Mouse (Mus musculus) embryonic facial prominence, embryonic 13.5 days (tissue): ENCODE data around the gene Stab1. TPM values are rescaled to one million over a fixed set of nuclear protein-coding genes. Genes with fewer than 3 reads are reported as not detected.

Experiments used
- polyA plus RNA-seq: library from polyadenylated mRNA; unstranded; fragments of >200 nt; fragmentation: Nextera tagmentation; extraction: Ambion mirVana; gene quantifications from 2 replicates; pipeline ENCODE4 v1.2.1, GENCODE M21; 2015

Stab1 gene
- polyA plus RNA-seq, 1 experiment from 2014 or later, result 34.5 TPM

Other genes with a start within 250 kb of the Stab1 start
- gene Itih3, start 244.9 kb downstream of the Stab1 start, polyA plus RNA-seq, result 5.5 TPM in 1 of 2 replicates, not detected in the other
- 0.65 TPM in 1 of 2 replicates, not detected in the other for gene Itih1, start 225.4 kb downstream of the Stab1 start, polyA plus RNA-seq
- 15.3 TPM in 2 replicates for gene Nek4, start 217.3 kb downstream of the Stab1 start, polyA plus RNA-seq
- gene Glt8d1, start 167.2 kb downstream of the Stab1 start, polyA plus RNA-seq, result 65.2 and 69.2 TPM in 2 replicates
- gene Spcs1, start 167.0 kb downstream of the Stab1 start, polyA plus RNA-seq, result 409 and 417 TPM in 2 replicates
- gene Pbrm1, start 149.5 kb downstream of the Stab1 start, polyA plus RNA-seq, result 138 and 145 TPM in 2 replicates
- 125 and 128 TPM in 2 replicates for gene Gnl3, start 149.5 kb downstream of the Stab1 start, polyA plus RNA-seq
- 72.6 and 80.7 TPM in 2 replicates for gene Smim4, start 39.7 kb downstream of the Stab1 start, polyA plus RNA-seq
- 298 and 330 TPM in 2 replicates for gene Nt5dc2, start 37.6 kb downstream of the Stab1 start, polyA plus RNA-seq
- gene Tnnc1, start 39.7 kb upstream of the Stab1 start, polyA plus RNA-seq, result 34.6 and 38.8 TPM in 2 replicates
- gene Nisch, start 48.3 kb upstream of the Stab1 start, polyA plus RNA-seq, result 415 and 428 TPM in 2 replicates
- gene Sema3g, start 49.2 kb upstream of the Stab1 start, polyA plus RNA-seq, result 1.2 and 1.3 TPM in 2 replicates
- gene Phf7, start 82.7 kb upstream of the Stab1 start, polyA plus RNA-seq, result 12.4 and 14.3 TPM in 2 replicates
- gene Bap1, start 82.8 kb upstream of the Stab1 start, polyA plus RNA-seq, result 90.3 and 93.1 TPM in 2 replicates
- 7.9 and 8.1 TPM in 2 replicates for gene Dnah1, start 155.3 kb upstream of the Stab1 start, polyA plus RNA-seq
- gene Capn7, start 168.0 kb upstream of the Stab1 start, polyA plus RNA-seq, result 41.0 and 41.1 TPM in 2 replicates